Mouse (Mus musculus) gastrocnemius, adult 2 months (tissue): ENCODE data around the gene Edem2. TPM values are rescaled to one million over a fixed set of nuclear protein-coding genes. Genes with fewer than 3 reads are reported as not detected.

ENCODE experiments used
- DNase-seq: peaks from one replicate; pipeline ENCODE4 v3.0.0; 2022
- H3K27ac ChIP-seq: fragments of 200-600 bp; 2 replicates; pipeline ENCODE4 v1.8.1; 2022; ENCODE audit warnings: mild to moderate bottlenecking
- H3K4me3 ChIP-seq: fragments of 200-600 bp; 2 replicates; pipeline ENCODE4 v1.8.1; 2022; ENCODE audit warnings: mild to moderate bottlenecking, moderate library complexity
- CTCF ChIP-seq: fragments of 200-600 bp; IDR thresholded peaks from 2 replicates; pipeline ENCODE4 v1.8.1; 2022; ENCODE audit warnings: antibody characterized with exemption, mild to moderate bottlenecking, moderate library complexity
- intact Hi-C: fragments of 180-260 bp; cut with DNase I; formaldehyde crosslinking; loops from one replicate; pipeline ENCODE4 v1.15.1; 2025
- total RNA-seq, 2 experiments: library from RNA; stranded (reverse); gene quantifications; 2 replicates each; pipeline ENCODE4 v1.2.3; 2021

Gene Edem2
- total RNA-seq, 2 experiments from 2014 or later, result 4.2 to 4.4 TPM

DNA sequence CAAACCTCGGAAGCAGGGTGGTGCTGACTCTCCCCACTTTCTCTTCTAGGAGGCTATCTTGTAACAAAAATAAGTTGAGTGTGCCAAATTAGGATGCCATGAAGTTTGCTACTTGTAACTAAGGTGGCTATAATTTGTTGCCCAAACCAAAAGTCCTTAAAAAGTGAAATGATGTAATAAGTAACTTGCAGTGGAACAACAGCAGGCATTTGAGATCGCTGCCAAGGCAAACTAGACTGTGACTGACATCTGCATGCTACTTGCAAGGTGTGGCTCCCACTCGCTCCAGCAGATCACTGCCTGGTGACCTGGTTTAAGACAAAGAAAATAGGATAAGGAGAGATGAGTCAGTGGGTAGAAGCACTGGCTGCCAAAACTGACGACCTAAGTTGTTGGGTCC lies 36.1 kb downstream of the Edem2 start:
- Histone ChIP-seq H3K27ac (no peak overlapping the region), H3K4me3 (no peak overlapping the region)
- intact Hi-C loops, result loop anchor here (2.0 to 10.0 kb wide), 2 partner anchors 120 to 252 kb away; partner anchors contain the start of genes Gdf5 and Gm15557
- DNase-seq, result no peak
- TF ChIP-seq CTCF, result no peak

- intact Hi-C loops, result loop anchor here (2.0 to 10.0 kb wide), 2 partner anchors 121 to 253 kb away; partner anchors contain the start of genes Gdf5 and Gm15557
- peak within 1 kb of the TSS; percentile 98 for H3K27ac ChIP-seq
- H3K4me3 ChIP-seq, result peak within 1 kb of the TSS; percentile 90
- peak; percentile 99 for TF ChIP-seq CTCF
- peak; percentile 97 for DNase-seq
These were observed 37.4 kb downstream of the Edem2 start, which contains the start of gene Trpc4ap for GRCm38 (mm10) chr2:155691723-155692493. TSS of gene Trpc4ap (minus strand) at chr2:155692384.

DNA sequence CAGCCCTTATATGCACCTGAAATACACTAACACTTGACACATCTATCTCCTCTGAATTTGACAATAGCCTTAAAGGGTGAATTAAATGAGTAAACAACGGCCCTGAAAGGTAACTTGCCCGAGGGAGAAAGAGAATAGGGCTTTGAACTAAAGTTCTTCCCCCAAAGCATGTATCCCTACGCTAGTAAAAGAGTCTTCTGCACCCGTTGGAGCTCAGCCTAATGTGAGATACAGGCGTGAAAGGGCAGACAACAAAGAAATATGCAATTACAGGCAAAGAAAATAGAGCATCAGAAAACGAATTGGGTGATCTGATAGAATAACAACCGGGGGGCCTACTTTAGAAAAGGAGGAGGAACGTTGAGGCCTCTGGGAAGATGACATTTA lies 37.9 kb downstream of the Edem2 start:
- no peak for DNase-seq
- TF ChIP-seq CTCF, result no peak
- intact Hi-C loops, result loop anchor here (10.0 kb wide), 1 partner anchor 253 kb away; the partner anchor contains the start of genes Gdf5 and Gm15557
- peak overlapping the region; percentile 90 for H3K4me3 ChIP-seq
- H3K27ac ChIP-seq, result peak overlapping the region; percentile 98

DNA sequence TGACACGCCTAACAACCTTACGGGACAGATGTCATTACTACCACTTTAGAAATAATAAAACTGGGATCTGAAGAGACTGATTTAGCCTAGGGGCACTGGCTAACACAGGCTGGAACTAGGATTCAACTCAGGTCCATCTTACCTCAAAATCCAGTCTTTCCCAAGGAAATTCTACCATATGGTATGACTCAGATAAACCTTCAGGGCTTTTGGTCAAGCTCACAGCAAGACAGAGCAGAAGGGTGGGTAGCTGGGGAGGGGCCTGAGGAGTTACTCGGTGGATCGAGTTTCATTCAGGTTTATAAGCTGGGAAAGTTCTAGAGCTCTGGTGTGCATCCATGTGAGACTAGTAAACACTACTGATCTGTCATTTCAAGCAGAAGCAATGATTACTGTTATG lies 40.1 kb downstream of the Edem2 start:
- Histone ChIP-seq H3K4me3 (no peak overlapping the region), H3K27ac (no peak overlapping the region)
- intact Hi-C loops, result no loop called here
- TF ChIP-seq CTCF, result no peak
- DNase-seq, result no peak

GRCm38 (mm10) chr2:155687746-155688145 lies 41.5 kb downstream of the Edem2 start:
- no peak overlapping the region for H3K27ac ChIP-seq
- intact Hi-C loops, result no loop called here
- DNase-seq, result no peak

DNA sequence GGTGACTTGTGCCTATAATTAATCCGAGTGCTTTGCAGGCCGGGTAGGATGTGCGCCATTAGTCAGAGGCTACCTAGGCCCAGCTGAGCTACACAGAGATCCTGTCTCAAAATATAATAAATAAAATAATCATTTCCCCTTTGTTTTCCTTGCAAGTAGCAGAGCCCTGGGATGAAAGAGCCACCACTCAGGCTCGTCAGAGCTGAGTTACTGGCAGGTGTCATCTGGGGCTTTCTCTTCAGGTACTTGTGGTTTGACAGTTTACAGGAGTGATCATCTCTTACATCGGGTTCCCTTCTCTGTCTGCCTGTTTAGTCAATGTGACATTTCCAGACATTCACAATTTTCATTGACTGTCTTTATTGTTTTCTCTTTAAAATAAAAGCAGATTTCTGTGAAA lies 42.7 kb downstream of the Edem2 start:
- TF ChIP-seq CTCF, result no peak
- intact Hi-C loops, result no loop called here

More at GRCm38 (mm10) chr2:155687746-155688145, 41.5 kb downstream of the Edem2 start:
- no peak overlapping the region for H3K4me3 ChIP-seq
- TF ChIP-seq CTCF, result no peak

DNA sequence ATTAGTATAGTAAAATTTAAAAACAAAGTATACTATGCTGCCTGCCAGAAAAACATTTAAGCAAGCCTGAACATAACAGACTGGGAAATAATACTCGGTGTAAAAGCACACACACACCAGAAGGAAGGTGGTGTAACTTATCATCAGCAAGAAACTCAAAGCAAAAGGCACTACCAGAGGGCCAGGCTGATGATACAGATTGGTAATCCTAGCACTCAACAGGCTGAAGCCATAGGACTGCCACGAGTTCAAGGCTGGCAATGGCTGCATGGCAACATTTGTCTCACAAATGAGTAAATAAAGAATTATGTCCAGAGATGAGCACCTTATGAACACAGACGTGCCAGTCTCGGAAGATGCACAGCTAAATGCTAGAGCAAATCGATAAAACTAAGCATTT lies 45.5 kb downstream of the Edem2 start:
- intact Hi-C loops, result no loop called here
- H3K4me3 ChIP-seq, result no peak overlapping the region
- no peak overlapping the region for H3K27ac ChIP-seq
- no peak for TF ChIP-seq CTCF
- no peak for DNase-seq

More for the DNA sequence above, 42.7 kb downstream of the Edem2 start:
- peak overlapping the region; percentile 35; the same call in 1 of the 2 replicates for H3K27ac ChIP-seq
- no peak overlapping the region for H3K4me3 ChIP-seq
- no peak for DNase-seq

DNA sequence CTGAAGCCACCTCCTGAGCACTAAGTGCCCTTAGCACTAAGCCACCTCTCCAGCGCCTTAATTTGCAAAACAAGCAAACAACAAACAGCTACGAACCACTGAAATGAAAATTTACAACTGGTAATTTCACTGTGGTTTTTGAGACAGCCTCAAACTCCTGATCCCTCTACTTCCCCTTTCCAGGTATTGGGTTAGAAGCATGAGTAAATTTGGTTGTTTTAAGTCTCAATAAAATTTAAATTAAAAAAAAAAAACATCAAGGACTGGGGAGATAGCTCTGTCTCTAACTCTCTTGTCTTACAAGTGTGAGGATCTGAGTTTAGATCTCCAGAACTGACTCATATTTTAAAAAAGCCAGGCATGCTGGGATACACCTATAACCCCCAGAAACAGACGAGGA lies 46.1 kb downstream of the Edem2 start:
- no peak for TF ChIP-seq CTCF
- DNase-seq, result no peak
- H3K27ac ChIP-seq, result no peak overlapping the region
- intact Hi-C loops, result no loop called here
- no peak overlapping the region for H3K4me3 ChIP-seq

DNA sequence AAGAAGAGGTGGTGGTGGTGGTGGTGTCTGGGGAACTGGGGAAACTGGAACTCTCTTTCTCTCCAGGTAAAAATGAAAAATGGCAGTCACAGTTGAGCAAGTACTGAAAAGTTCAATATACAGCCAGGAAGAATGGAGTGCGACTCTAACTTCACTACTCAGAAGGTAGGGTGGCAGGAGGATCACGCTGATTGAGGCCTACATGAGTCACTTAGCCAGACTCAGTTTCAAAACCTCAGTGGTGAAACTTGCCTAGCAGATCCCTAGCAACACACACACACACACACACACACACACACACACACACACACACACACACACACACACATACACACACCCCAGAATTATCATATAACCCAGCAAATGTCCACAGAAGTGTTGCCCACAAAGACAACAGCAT lies 47.4 kb downstream of the Edem2 start:
- intact Hi-C loops, result no loop called here
- TF ChIP-seq CTCF, result no peak
- DNase-seq, result no peak
- Histone ChIP-seq H3K27ac (no peak overlapping the region), H3K4me3 (no peak overlapping the region)

DNA sequence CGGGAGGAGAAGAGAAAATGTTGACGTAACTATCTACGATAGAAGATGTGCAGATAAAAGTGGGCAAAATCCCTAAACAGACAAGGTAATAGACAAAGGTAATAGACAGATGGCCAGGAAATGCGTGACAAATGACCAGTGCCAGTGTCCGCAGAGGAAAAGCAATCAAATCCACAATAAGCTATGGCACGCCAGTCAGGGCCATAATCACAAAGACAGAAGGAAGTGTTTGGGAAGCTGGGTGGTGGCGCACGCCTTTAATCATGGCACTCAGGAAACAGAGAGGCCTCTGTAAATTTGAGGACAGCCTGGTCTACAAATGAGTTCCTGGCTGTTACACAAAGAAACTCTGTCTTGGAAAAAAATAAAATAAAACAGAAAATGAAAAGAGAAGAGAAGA lies 48.1 kb downstream of the Edem2 start:
- no peak for DNase-seq
- intact Hi-C loops, result no loop called here
- no peak for TF ChIP-seq CTCF
- Histone ChIP-seq H3K4me3 (no peak overlapping the region), H3K27ac (no peak overlapping the region)

GRCm38 (mm10) chr2:155680591-155680990 lies 48.7 kb downstream of the Edem2 start:
- intact Hi-C loops, result no loop called here
- Histone ChIP-seq H3K4me3 (no peak overlapping the region), H3K27ac (no peak overlapping the region)
- DNase-seq, result no peak
- TF ChIP-seq CTCF, result no peak

DNA sequence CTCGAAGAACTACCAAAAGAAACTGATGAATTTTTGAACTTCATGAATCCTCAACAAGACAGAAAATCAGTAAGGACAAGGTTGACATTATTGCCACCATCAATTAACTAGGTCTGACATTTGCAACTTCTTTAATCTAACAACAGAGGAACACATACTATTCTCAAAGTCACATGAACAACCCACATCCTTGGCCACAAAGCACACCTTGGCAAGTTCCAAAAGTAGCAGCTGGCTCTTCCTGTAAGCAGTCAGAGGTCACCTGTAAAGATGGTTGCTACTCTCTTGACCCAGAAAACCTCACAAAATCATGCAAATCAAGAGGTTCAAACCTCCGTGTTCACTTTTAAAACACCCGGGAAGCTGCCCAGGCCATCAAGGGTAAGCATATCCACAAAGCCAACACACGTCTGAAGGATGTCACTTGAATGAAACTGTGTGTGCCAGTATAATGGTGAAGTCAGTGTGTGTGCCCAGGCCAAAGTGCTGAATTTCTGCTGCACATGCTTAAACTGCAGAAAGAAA lies 49.6 kb downstream of the Edem2 start:
- H3K4me3 ChIP-seq, result no peak overlapping the region
- no peak for DNase-seq
- intact Hi-C loops, result no loop called here
- H3K27ac ChIP-seq, result peak overlapping the region; percentile 24; the same call in 1 of the 2 replicates
- no peak for TF ChIP-seq CTCF

GRCm38 (mm10) chr2:155675118-155675517 lies 54.2 kb downstream of the Edem2 start:
- H3K27ac ChIP-seq, result no peak overlapping the region
- intact Hi-C loops, result no loop called here
- no peak overlapping the region for H3K4me3 ChIP-seq
- no peak for DNase-seq
- TF ChIP-seq CTCF, result no peak
